Mouse (Mus musculus) right cerebral cortex, postnatal 36 days (tissue): Measurements from ENCODE around the gene Drd1.

Experiments used
- DNase-seq, 2 experiments: peaks; one replicate each; pipeline ENCODE4 v3.0.0; 2022; ENCODE audit warnings: low spot score in 2 of 2, mixed read lengths in 1 of 2

The Drd1 gene

DNA sequence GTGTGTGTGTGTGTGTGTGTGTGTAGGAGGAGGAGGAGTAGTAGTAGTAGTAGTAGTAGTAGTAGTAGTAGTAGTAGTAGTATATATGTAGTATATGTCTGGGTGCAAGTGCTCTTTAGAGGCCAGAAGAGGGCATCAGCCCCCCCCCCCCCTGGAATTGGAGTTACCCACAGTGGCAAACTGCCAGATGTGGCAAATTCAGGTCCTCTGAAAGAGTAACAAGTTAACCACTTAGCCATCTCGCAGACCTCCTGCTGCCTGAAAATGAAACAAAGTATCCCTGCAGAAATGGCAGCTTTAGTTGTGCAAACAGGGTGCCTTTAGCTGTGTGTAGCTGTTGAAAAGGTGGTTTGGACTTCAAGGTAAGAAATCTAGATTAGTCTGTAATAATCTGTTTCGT, 18.0 kb upstream of the Drd1 start:
- DNase-seq = no peak

GRCm38 (mm10) chr13:54073066-54073465, 17.6 kb upstream of the Drd1 start:
- no peak for DNase-seq

- DNase-seq = no peak
These were observed 17.1 kb upstream of the Drd1 start for GRCm38 (mm10) chr13:54072526-54073057.

DNA sequence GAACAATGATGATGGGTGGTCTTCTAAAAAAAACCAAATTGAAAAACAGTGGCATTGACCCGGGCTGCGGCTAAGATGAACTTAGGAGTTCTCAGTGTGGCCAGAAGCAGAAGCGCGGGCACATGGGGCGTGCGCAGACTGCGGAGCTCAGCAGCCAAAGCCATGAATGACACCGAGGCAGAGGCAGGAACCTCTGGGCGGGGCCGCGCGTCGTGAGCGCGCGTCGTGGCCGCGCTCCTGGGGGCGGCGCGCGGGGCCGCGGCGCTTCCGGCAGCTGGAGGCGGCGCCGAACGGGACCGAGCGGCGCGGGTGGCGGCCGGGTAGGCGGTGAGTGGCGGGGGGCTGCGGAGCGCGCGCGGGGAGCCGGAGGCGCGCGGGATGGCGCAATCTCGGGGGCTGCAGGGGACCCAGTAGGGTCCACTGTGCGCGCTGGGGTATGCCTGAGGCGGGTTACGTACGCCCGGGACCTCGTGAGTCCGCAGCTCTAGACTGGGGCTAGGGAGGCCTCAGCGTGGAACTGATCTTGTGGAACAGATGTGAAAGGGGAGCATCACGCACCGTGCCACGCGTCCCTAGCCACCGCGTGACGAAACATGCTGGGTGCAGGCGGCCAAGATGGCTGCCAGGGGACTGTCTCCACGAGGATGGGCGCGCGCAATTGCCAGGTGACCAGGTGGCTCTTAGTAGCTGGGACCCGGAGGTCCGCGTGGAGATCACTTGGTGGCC, 16.3 kb upstream of the Drd1 start, which contains the start of gene Sfxn1:
Sfxn1 (plus strand) TSS at position 264 of the 726 bp plus-strand sequence.
- DNase-seq = peak; percentile 71 to 75

- DNase-seq = no peak
These were observed 15.5 kb upstream of the Drd1 start for GRCm38 (mm10) chr13:54071011-54071410.

DNA sequence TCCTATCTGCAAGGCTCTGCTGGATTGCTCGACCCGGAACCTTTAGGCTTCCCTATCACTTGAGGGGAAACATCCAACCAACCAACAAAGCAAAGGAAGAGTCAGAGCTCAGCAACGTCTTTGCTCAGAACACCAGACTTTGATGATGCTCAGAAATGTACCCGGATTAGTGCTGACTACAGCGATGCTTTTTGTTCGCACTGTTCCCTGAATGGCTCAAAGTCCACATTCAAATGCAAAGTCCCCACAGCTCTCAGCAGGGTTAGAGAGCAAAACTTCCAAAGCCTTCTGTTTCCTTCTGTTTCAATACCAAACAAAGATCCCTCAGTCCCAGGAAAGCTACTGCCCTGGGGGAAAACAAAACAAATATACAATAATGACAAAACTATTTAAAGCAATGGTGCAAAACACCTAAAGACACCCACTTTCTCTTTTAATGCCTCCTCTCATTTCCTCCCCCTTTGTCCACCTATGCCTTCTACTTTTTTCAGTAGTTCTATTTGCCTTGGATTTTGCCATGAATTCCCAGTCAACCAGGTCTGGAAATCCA, 12.2 kb upstream of the Drd1 start:
- no peak for DNase-seq

- no peak for DNase-seq
These were observed 10.7 kb upstream of the Drd1 start for GRCm38 (mm10) chr13:54066081-54066746.

- DNase-seq = no peak
These were observed 7.8 kb upstream of the Drd1 start for GRCm38 (mm10) chr13:54063292-54063691.

- DNase-seq = no peak
These were observed 6.6 kb upstream of the Drd1 start for GRCm38 (mm10) chr13:54062068-54062467.

DNA sequence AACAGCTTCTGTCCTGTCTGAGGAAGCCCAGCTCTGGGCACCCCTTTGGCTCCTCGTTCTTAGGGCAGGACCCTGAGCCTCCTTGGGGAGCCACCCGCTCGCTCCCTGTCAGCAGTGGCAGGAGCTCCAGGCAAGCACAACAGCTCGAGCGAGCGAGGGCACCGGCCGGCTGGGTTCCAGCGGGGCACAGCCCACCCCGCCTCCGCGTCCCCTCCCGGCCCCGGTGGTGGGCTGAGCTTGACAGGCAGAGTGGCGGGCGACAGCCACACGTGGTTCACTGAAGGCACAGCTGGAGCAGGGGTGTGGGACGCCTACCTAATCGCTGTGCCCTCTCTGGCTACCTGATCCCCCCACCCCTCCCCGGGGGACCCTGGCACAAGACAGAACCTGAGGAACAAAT, 543 bp downstream of the Drd1 start:
- no peak for DNase-seq

DNA sequence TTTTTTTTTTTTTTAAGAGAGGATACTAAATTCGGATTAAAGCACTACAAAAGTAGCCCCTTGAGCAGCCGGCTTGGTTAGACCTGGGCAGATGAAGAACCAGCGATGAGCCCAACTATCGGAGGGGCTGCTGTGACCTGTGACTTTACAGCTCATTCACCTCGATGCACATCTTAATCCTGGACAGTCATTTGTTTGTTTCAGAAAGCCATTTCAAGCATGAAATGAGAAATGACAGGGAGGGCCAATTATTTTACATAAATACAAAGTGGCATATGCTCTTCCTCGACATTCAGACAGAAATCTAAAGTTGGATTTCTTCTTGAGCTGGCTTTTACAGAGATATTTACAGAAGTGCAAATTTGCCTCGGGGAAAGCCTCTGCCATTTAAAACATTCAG, 3.9 kb downstream of the Drd1 start:
- DNase-seq = no peak

DNA sequence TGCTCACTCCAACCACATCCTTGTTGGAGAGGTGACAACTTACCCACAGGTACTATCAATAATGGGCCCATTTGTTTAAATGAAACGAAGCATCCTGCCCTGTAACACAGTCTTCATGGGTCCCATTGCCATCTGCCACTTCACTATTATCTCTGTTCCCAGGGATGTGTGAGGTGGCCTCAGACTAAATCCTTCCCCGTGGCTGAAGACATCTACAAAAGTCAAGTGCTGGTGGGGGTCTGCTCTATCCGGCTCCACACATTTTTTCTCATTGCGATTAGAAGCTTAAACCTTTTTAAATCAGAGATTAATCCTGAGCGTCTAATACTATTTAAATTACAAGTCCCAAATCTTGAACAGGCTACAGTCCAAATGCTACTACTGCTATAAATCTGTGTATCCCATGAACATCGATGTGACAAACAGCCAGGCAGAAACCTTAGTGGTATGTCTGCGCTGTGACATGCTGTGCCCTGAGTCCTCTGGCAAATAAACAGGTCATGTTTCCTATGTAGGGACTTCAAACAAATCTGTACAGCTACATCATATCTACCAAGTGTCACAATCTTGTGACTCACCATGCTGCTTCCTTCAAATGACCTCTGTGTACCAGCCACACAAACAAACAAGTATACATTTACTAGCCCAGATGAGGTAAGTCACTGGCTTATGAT, 6.7 kb downstream of the Drd1 start:
- DNase-seq = no peak

DNA sequence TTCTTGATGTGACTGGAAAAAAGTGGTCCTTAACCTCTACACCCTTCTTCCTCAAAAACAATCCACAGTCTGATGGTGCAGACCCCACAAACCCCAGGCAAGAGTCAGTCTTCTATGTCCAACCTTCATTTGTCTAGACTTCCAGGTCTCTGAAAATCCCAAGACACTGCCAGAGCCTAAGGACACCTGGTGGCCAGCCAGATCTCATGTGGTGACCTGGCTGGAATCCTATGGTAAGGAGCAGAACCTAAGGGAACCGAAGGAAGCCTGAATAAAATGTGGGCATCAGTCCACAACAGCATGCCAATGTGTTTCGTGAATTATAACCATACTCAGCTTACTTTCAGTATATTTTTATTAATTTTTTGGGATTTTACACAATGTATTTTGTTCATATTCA, 15.2 kb downstream of the Drd1 start:
- DNase-seq = no peak

GRCm38 (mm10) chr13:54037936-54038335, 17.6 kb downstream of the Drd1 start:
- DNase-seq = no peak

DNA sequence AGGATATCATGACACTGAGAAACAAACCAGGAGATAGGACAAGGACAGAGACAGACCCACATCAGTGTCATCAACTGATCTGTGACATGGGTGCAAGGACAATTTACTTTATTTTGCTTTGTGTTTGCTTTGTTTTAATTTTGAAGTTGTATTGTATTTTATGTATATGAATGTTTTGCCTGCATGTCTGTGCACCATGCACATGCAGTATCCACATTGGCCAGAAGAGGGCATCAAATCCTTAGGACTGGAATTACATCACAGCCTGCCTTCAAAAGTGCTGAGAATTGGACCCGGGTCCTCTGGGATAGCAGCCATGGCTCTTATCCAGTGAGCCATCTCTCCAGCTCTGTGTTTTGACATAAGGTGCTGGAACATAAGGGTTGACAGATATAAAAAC, 20.0 kb downstream of the Drd1 start:
- DNase-seq = no peak

- no peak for DNase-seq
These were observed 21.9 kb downstream of the Drd1 start for GRCm38 (mm10) chr13:54033653-54034052.

- no peak for DNase-seq
These were observed 28.4 kb downstream of the Drd1 start for GRCm38 (mm10) chr13:54027079-54027478.

- DNase-seq = peak in 1 of 2 experiments; percentile 32
These were observed 32.2 kb downstream of the Drd1 start for GRCm38 (mm10) chr13:54023311-54023710.

- DNase-seq = no peak
These were observed 46.8 kb downstream of the Drd1 start for GRCm38 (mm10) chr13:54008716-54009115.
